Mouse (Mus musculus): ENCODE measurements around the gene Map3k14.
"Not testable (repeated sequence)": the region's sequence is repeated elsewhere in the genome, so short reads cannot be mapped to it uniquely, and the experiment has no call there.

The Map3k14 gene

GRCm38 (mm10) chr11:103304525-103304924, 37.3 kb upstream of the Map3k14 start:
- TF ChIP-seq CTCF (conservative IDR thresholded peaks at IDR 0.05; ENCODE audit: low read length) (no peak), POU5F1 (IDR thresholded peaks at IDR 0.05; ENCODE audit: borderline replicate concordance, low read length) (no peak), NANOG (IDR thresholded peaks at IDR 0.05; ENCODE audit: borderline replicate concordance, low read length) (no peak)
- Histone ChIP-seq H3K4me3 (replicated peaks; ENCODE audit: low read length) (no peak overlapping the region), H3K36me3 (ENCODE audit: insufficient read depth, low read length) (no peaks in the 10 kb centered on the region), H3K4me1 (replicated peaks; ENCODE audit: low read depth, low read length) (no peaks in the 10 kb centered on the region; the same call in 1 of the 2 replicates), H3K27me3 (ENCODE audit: insufficient read depth, low read length) (peaks cover 15% of the 10 kb centered on the region), H3K9me3 (ENCODE audit: low read length) (peaks cover 15% of the 10 kb centered on the region; the same call in 1 of the 2 replicates)

- Histone ChIP-seq H3K36me3 (ENCODE audit: insufficient read depth, low read length) (no peaks in the 10 kb centered on the region), H3K4me1 (replicated peaks; ENCODE audit: low read depth, low read length) (peaks cover 41% of the 10 kb centered on the region), H3K9me3 (ENCODE audit: low read length) (no peaks in the 10 kb centered on the region), H3K4me3 (replicated peaks; ENCODE audit: low read length) (no peak overlapping the region), H3K27me3 (ENCODE audit: insufficient read depth, low read length) (peaks cover 7% of the 10 kb centered on the region; the same call in 1 of the 2 replicates)
- TF ChIP-seq NANOG (IDR thresholded peaks at IDR 0.05; ENCODE audit: borderline replicate concordance, low read length) (no peak), CTCF (conservative IDR thresholded peaks at IDR 0.05; ENCODE audit: low read length) (no peak), POU5F1 (IDR thresholded peaks at IDR 0.05; ENCODE audit: borderline replicate concordance, low read length) (no peak)
These were observed 27.5 kb upstream of the Map3k14 start for GRCm38 (mm10) chr11:103294772-103295171.

GRCm38 (mm10) chr11:103294066-103294465, 26.8 kb upstream of the Map3k14 start:
- H3K27me3 ChIP-seq (ENCODE audit: insufficient read depth, low read length), result peaks cover 7% of the 10 kb centered on the region; the same call in 1 of the 2 replicates
- H3K36me3 ChIP-seq (ENCODE audit: insufficient read depth, low read length), result no peaks in the 10 kb centered on the region
- no peak for TF ChIP-seq NANOG (IDR thresholded peaks at IDR 0.05; ENCODE audit: borderline replicate concordance, low read length)
- no peak for TF ChIP-seq CTCF (conservative IDR thresholded peaks at IDR 0.05; ENCODE audit: low read length)
- TF ChIP-seq POU5F1 (IDR thresholded peaks at IDR 0.05; ENCODE audit: borderline replicate concordance, low read length), result no peak
- H3K4me1 ChIP-seq (replicated peaks; ENCODE audit: low read depth, low read length), result peaks cover 38% of the 10 kb centered on the region
- H3K9me3 ChIP-seq (ENCODE audit: low read length), result no peaks in the 10 kb centered on the region
- no peak overlapping the region for H3K4me3 ChIP-seq (replicated peaks; ENCODE audit: low read length)

GRCm38 (mm10) chr11:103292890-103293287, 25.6 kb upstream of the Map3k14 start:
- no peaks in the 10 kb centered on the region for H3K9me3 ChIP-seq (ENCODE audit: low read length)
- peaks cover 31% of the 10 kb centered on the region for H3K4me1 ChIP-seq (replicated peaks; ENCODE audit: low read depth, low read length)
- no peaks in the 10 kb centered on the region for H3K36me3 ChIP-seq (ENCODE audit: insufficient read depth, low read length)
- peak overlapping the region; percentile 37 for H3K4me3 ChIP-seq (replicated peaks; ENCODE audit: low read length)
- TF ChIP-seq CTCF (conservative IDR thresholded peaks at IDR 0.05; ENCODE audit: low read length), result no peak
- no peak for TF ChIP-seq NANOG (IDR thresholded peaks at IDR 0.05; ENCODE audit: borderline replicate concordance, low read length)
- no peak for TF ChIP-seq POU5F1 (IDR thresholded peaks at IDR 0.05; ENCODE audit: borderline replicate concordance, low read length)
- H3K27me3 ChIP-seq (ENCODE audit: insufficient read depth, low read length), result peaks cover 12% of the 10 kb centered on the region; the same call in 1 of the 2 replicates

- Histone ChIP-seq H3K4me3 (replicated peaks; ENCODE audit: low read length) (peak overlapping the region; percentile 37), H3K27me3 (ENCODE audit: insufficient read depth, low read length) (peaks cover 12% of the 10 kb centered on the region; the same call in 1 of the 2 replicates), H3K4me1 (replicated peaks; ENCODE audit: low read depth, low read length) (peaks cover 31% of the 10 kb centered on the region), H3K36me3 (ENCODE audit: insufficient read depth, low read length) (no peaks in the 10 kb centered on the region), H3K9me3 (ENCODE audit: low read length) (no peaks in the 10 kb centered on the region)
- TF ChIP-seq POU5F1 (IDR thresholded peaks at IDR 0.05; ENCODE audit: borderline replicate concordance, low read length), result no peak
- no peak for TF ChIP-seq CTCF (conservative IDR thresholded peaks at IDR 0.05; ENCODE audit: low read length)
- TF ChIP-seq NANOG (IDR thresholded peaks at IDR 0.05; ENCODE audit: borderline replicate concordance, low read length), result no peak
These were observed 25.0 kb upstream of the Map3k14 start for GRCm38 (mm10) chr11:103292152-103292889.

GRCm38 (mm10) chr11:103290841-103291240, 23.6 kb upstream of the Map3k14 start:
- H3K4me3 ChIP-seq (replicated peaks; ENCODE audit: low read length); H3K36me3 ChIP-seq (ENCODE audit: insufficient read depth, low read length); H3K9me3 ChIP-seq (ENCODE audit: low read length): not testable (repeated sequence)
- H3K27me3 ChIP-seq (ENCODE audit: insufficient read depth, low read length), result peaks cover 12% of the 10 kb centered on the region; the same call in 1 of the 2 replicates
- peaks cover 31% of the 10 kb centered on the region for H3K4me1 ChIP-seq (replicated peaks; ENCODE audit: low read depth, low read length)

- no peaks in the 10 kb centered on the region for H3K36me3 ChIP-seq (ENCODE audit: insufficient read depth, low read length)
- no peak overlapping the region for H3K4me3 ChIP-seq (replicated peaks; ENCODE audit: low read length)
- TF ChIP-seq NANOG (IDR thresholded peaks at IDR 0.05; ENCODE audit: borderline replicate concordance, low read length) (no peak), CTCF (conservative IDR thresholded peaks at IDR 0.05; ENCODE audit: low read length) (no peak), POU5F1 (IDR thresholded peaks at IDR 0.05; ENCODE audit: borderline replicate concordance, low read length) (no peak)
- no peaks in the 10 kb centered on the region for H3K9me3 ChIP-seq (ENCODE audit: low read length)
- H3K4me1 ChIP-seq (replicated peaks; ENCODE audit: low read depth, low read length), result peaks cover 28% of the 10 kb centered on the region
- peaks cover 14% of the 10 kb centered on the region; the same call in 1 of the 2 replicates for H3K27me3 ChIP-seq (ENCODE audit: insufficient read depth, low read length)
These were observed 21.2 kb upstream of the Map3k14 start for GRCm38 (mm10) chr11:103288291-103288963.

- peaks cover 15% of the 10 kb centered on the region for H3K4me1 ChIP-seq (replicated peaks; ENCODE audit: low read depth, low read length)
- no peak overlapping the region for H3K4me3 ChIP-seq (replicated peaks; ENCODE audit: low read length)
- H3K36me3 ChIP-seq (ENCODE audit: insufficient read depth, low read length), result no peaks in the 10 kb centered on the region
- no peaks in the 10 kb centered on the region for H3K9me3 ChIP-seq (ENCODE audit: low read length)
- H3K27me3 ChIP-seq (ENCODE audit: insufficient read depth, low read length), result peaks cover 26% of the 10 kb centered on the region; the same call in 1 of the 2 replicates
- TF ChIP-seq NANOG (IDR thresholded peaks at IDR 0.05; ENCODE audit: borderline replicate concordance, low read length) (no peak), POU5F1 (IDR thresholded peaks at IDR 0.05; ENCODE audit: borderline replicate concordance, low read length) (no peak)
These were observed 19.6 kb upstream of the Map3k14 start for GRCm38 (mm10) chr11:103286910-103287309.
